Mouse (Mus musculus) layer of hippocampus, postnatal 36 days (tissue): ENCODE measurements around the gene Gys1. TPM values are rescaled to one million over a fixed set of nuclear protein-coding genes. Genes with fewer than 3 reads are reported as not detected.

Source experiments
- DNase-seq, 2 experiments: peaks; one replicate each; pipeline ENCODE4 v3.0.0; 2022
- total RNA-seq, 2 experiments: library from RNA; stranded (reverse); gene quantifications; 2 replicates each; pipeline ENCODE4 v1.2.3; 2021

Gys1 gene
- total RNA-seq, 2 experiments from 2014 or later: 14.5 to 18.6 TPM

GRCm38 (mm10) chr7:45414740-45415224 is 19.9 kb upstream of the Gys1 start:
- no peak for DNase-seq

GRCm38 (mm10) chr7:45415636-45416035 is 19.0 kb upstream of the Gys1 start:
- DNase-seq: no peak

GRCm38 (mm10) chr7:45417962-45418492 is 16.6 kb upstream of the Gys1 start:
- DNase-seq: no peak

- no peak for DNase-seq
Observed at GRCm38 (mm10) chr7:45419859-45420614, 14.6 kb upstream of the Gys1 start.

GRCm38 (mm10) chr7:45420615-45420919 is 14.1 kb upstream of the Gys1 start, which contains the start of gene Lhb:
TSS of gene Lhb (plus strand) at chr7:45420820.
- DNase-seq: no peak

- no peak for DNase-seq
Observed at GRCm38 (mm10) chr7:45421194-45421593, 13.4 kb upstream of the Gys1 start.

GRCm38 (mm10) chr7:45426556-45426955 is 8.1 kb upstream of the Gys1 start:
- DNase-seq: no peak

GRCm38 (mm10) chr7:45433835-45434202 is 825 bp upstream of the Gys1 start:
- no peak for DNase-seq

GRCm38 (mm10) chr7:45435038-45435437 is 394 bp downstream of the Gys1 start:
- no peak for DNase-seq

GRCm38 (mm10) chr7:45436444-45436843 is 1.8 kb downstream of the Gys1 start:
- DNase-seq: no peak

GRCm38 (mm10) chr7:45437046-45437445 is 2.4 kb downstream of the Gys1 start:
- DNase-seq: no peak

- DNase-seq: no peak
Observed at GRCm38 (mm10) chr7:45437521-45438276, 3.1 kb downstream of the Gys1 start, which contains the start of gene Ruvbl2. TSS of gene Ruvbl2 (minus strand) at chr7:45438096.

- no peak for DNase-seq
Observed at GRCm38 (mm10) chr7:45443526-45444420, 9.1 kb downstream of the Gys1 start.

GRCm38 (mm10) chr7:45446589-45446988 is 11.9 kb downstream of the Gys1 start:
- no peak for DNase-seq

- DNase-seq: no peak
Observed at GRCm38 (mm10) chr7:45447325-45447990, 12.8 kb downstream of the Gys1 start.

- no peak for DNase-seq
Observed at GRCm38 (mm10) chr7:45449974-45450373, 15.3 kb downstream of the Gys1 start.

GRCm38 (mm10) chr7:45451344-45451982 is 16.8 kb downstream of the Gys1 start:
- peak; percentile 85 to 87 for DNase-seq

GRCm38 (mm10) chr7:45454971-45455370 is 20.3 kb downstream of the Gys1 start:
- no peak for DNase-seq

- DNase-seq: no peak
Observed at GRCm38 (mm10) chr7:45455932-45456696, 21.5 kb downstream of the Gys1 start.

GRCm38 (mm10) chr7:45456721-45457203 is 22.1 kb downstream of the Gys1 start:
- no peak for DNase-seq
